Mouse (Mus musculus): Measurements from ENCODE around the gene Keg1. TPM values are rescaled to one million over a fixed set of nuclear protein-coding genes. Genes with fewer than 3 reads are reported as not detected.
"Not testable (repeated sequence)": the region's sequence is repeated elsewhere in the genome, so short reads cannot be mapped to it uniquely, and the experiment has no call there.

Keg1 gene
- not detected for total RNA-seq (2021)
- long read RNA-seq, experiment 1: 0 reads
- long read RNA-seq, experiment 2: 0 reads

GRCm38 (mm10) chr19:12695590-12695989 is at the start of gene Keg1:
Gene Keg1, plus strand, starts transcription at chr19:12695786.
- DNase-seq: no peak
- intact Hi-C loops (cut with DNase I; ENCODE audit: low total_unique reads): no loop called here

GRCm38 (mm10) chr19:12649511-12649910 is 46.1 kb upstream of the Keg1 start:
- intact Hi-C loops (cut with DNase I; ENCODE audit: low total_unique reads): no loop called here
- no peak for DNase-seq

GRCm38 (mm10) chr19:12666156-12666555 is 29.4 kb upstream of the Keg1 start:
- no peak for DNase-seq
- intact Hi-C loops (cut with DNase I; ENCODE audit: low total_unique reads): no loop called here

GRCm38 (mm10) chr19:12668601-12669000 is 27.0 kb upstream of the Keg1 start:
- DNase-seq; intact Hi-C loops (cut with DNase I; ENCODE audit: low total_unique reads): not testable (repeated sequence)

- no peak for DNase-seq
- intact Hi-C loops (cut with DNase I; ENCODE audit: low total_unique reads): no loop called here
Measured at GRCm38 (mm10) chr19:12670139-12670538, 25.4 kb upstream of the Keg1 start, which contains the start of gene Olfr1442. Gene Olfr1442, plus strand, starts transcription at chr19:12670439.

GRCm38 (mm10) chr19:12671051-12671450 is 24.5 kb upstream of the Keg1 start:
- no peak for DNase-seq
- intact Hi-C loops (cut with DNase I; ENCODE audit: low total_unique reads): no loop called here

- intact Hi-C loops (cut with DNase I; ENCODE audit: low total_unique reads): no loop called here
- no peak for DNase-seq
Measured at GRCm38 (mm10) chr19:12677812-12678211, 17.8 kb upstream of the Keg1 start, which contains the start of gene Olfr1443. Gene Olfr1443, plus strand, starts transcription at chr19:12678112.

GRCm38 (mm10) chr19:12684638-12685037 is 10.9 kb upstream of the Keg1 start:
- intact Hi-C loops (cut with DNase I; ENCODE audit: low total_unique reads): no loop called here
- DNase-seq: no peak

- intact Hi-C loops (cut with DNase I; ENCODE audit: low total_unique reads): no loop called here
- no peak for DNase-seq
Measured at GRCm38 (mm10) chr19:12685231-12685630, 10.4 kb upstream of the Keg1 start.

- intact Hi-C loops (cut with DNase I; ENCODE audit: low total_unique reads): no loop called here
- DNase-seq: no peak
Measured at GRCm38 (mm10) chr19:12696221-12696620, 635 bp downstream of the Keg1 start.

- intact Hi-C loops (cut with DNase I; ENCODE audit: low total_unique reads): no loop called here
- DNase-seq: no peak
Measured at GRCm38 (mm10) chr19:12708458-12708857, 12.9 kb downstream of the Keg1 start.

GRCm38 (mm10) chr19:12708986-12709385 is 13.4 kb downstream of the Keg1 start:
- intact Hi-C loops (cut with DNase I; ENCODE audit: low total_unique reads): no loop called here
- DNase-seq: no peak

GRCm38 (mm10) chr19:12719189-12719588 is 23.6 kb downstream of the Keg1 start:
- intact Hi-C loops (cut with DNase I; ENCODE audit: low total_unique reads): no loop called here
- no peak for DNase-seq

- intact Hi-C loops (cut with DNase I; ENCODE audit: low total_unique reads): loop anchor here (10.0 kb wide), 1 partner anchor 84 kb away; no protein-coding TSS in a partner anchor
- no peak for DNase-seq
Measured at GRCm38 (mm10) chr19:12720463-12720862, 24.9 kb downstream of the Keg1 start.

GRCm38 (mm10) chr19:12720919-12721318 is 25.3 kb downstream of the Keg1 start:
- intact Hi-C loops (cut with DNase I; ENCODE audit: low total_unique reads): loop anchor here (10.0 kb wide), 1 partner anchor 84 kb away; no protein-coding TSS in a partner anchor
- DNase-seq: not testable (repeated sequence)

- intact Hi-C loops (cut with DNase I; ENCODE audit: low total_unique reads): loop anchor here (10.0 kb wide), 1 partner anchor 83 kb away; no protein-coding TSS in a partner anchor
- DNase-seq: not testable (repeated sequence)
Measured at GRCm38 (mm10) chr19:12721596-12721995, 26.0 kb downstream of the Keg1 start.

- intact Hi-C loops (cut with DNase I; ENCODE audit: low total_unique reads): loop anchor here (10.0 kb wide), 1 partner anchor 82 kb away; no protein-coding TSS in a partner anchor
- peak; percentile 49 for DNase-seq
Measured at GRCm38 (mm10) chr19:12722308-12722707, 26.7 kb downstream of the Keg1 start.

- intact Hi-C loops (cut with DNase I; ENCODE audit: low total_unique reads): loop anchor here (5.0 to 10.0 kb wide), 2 partner anchors 79 to 96 kb away; no protein-coding TSS in a partner anchor
- DNase-seq: no peak
Measured at GRCm38 (mm10) chr19:12725851-12726250, 30.3 kb downstream of the Keg1 start.

GRCm38 (mm10) chr19:12731036-12731435 is 35.5 kb downstream of the Keg1 start:
- DNase-seq: no peak

GRCm38 (mm10) chr19:12731950-12732349 is 36.4 kb downstream of the Keg1 start:
- intact Hi-C loops (cut with DNase I; ENCODE audit: low total_unique reads): no loop called here
- no peak for DNase-seq

More at GRCm38 (mm10) chr19:12731036-12731435, 35.5 kb downstream of the Keg1 start:
- intact Hi-C loops (cut with DNase I; ENCODE audit: low total_unique reads): no loop called here

GRCm38 (mm10) chr19:12756286-12756685 is 60.7 kb downstream of the Keg1 start:
- intact Hi-C loops (cut with DNase I; ENCODE audit: low total_unique reads): no loop called here
- DNase-seq: no peak
